Mouse (Mus musculus) testis, adult 2 months (tissue): ENCODE data around the gene Opa3.

Experiments
- CTCF ChIP-seq: fragments of 200-500 bp; IDR thresholded peaks from 2 replicates; pipeline ENCODE4 v1.5.1; 2012; ENCODE audit warnings: low read depth, mild to moderate bottlenecking, inconsistent platforms, low read length, moderate library complexity; ENCODE audit not compliant: control insufficient read depth, insufficient read depth, insufficient replicate concordance
- POLR2A ChIP-seq: fragments of 200-500 bp; IDR thresholded peaks from 2 replicates; pipeline ENCODE4 v1.6.1; 2012; ENCODE audit warnings: low read depth, mild to moderate bottlenecking, inconsistent platforms, low read length, moderate library complexity; ENCODE audit not compliant: control insufficient read depth

DNA sequence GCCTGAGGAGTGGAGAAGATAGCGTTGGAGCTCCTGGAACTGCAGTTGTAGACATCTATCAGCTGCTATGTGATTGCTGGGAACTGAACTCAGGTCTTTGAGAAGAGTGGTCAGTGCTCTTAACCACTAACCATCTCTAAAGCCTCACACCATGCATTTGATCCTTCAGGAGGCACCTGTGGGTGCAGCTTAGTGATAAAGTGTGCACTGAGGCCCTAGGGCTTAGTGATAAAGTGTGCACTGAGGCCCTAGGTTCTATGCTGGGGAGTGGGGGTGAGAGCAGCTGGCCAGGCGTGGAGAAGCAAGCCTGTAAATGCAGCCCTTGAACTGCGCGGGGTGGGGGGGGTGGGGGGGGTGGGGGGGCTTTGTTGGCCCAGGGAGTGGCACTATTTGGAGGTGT, 11.9 kb downstream of the Opa3 start:
- no peak for TF ChIP-seq CTCF
- TF ChIP-seq POLR2A = no peak
